Mouse (Mus musculus): ENCODE data around the gene Antxr1.
"Not testable (repeated sequence)": the region's sequence is repeated elsewhere in the genome, so short reads cannot be mapped to it uniquely, and the experiment has no call there.

The Antxr1 gene

DNA sequence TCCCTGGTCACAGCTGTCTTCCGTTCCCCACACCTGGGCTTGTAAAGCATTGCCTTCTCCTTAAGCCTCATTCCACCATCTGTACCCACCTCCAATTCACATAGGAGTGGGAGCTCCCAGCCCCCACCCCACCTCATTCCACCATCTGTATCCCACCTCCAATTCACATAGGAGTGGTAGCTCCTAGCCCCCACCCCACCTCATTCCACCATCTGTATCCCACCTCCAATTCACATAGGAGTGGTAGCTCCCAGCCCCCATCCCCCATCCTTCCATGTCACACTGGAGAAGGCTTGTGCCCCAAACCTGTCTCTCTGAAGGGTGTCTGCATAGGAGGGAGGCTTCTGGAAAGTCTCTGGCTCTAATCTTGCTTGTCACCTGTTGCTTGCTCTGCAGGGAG lies 232.3 kb downstream of the Antxr1 start:
- in situ Hi-C loops (cut with MboI, MseI), result loop anchor here (5.0 kb wide), 1 partner anchor 224 kb away; no protein-coding TSS in a partner anchor

GRCm38 (mm10) chr6:87102421-87102911 lies 233.2 kb downstream of the Antxr1 start:
- in situ Hi-C loops (cut with MboI, MseI), result loop anchor here (5.0 kb wide), 1 partner anchor 225 kb away; no protein-coding TSS in a partner anchor

GRCm38 (mm10) chr6:87101955-87102353 lies 233.7 kb downstream of the Antxr1 start:
- in situ Hi-C loops (cut with MboI, MseI), result loop anchor here (5.0 kb wide), 1 partner anchor 225 kb away; no protein-coding TSS in a partner anchor

- in situ Hi-C loops (cut with MboI, MseI), result loop anchor here (5.0 kb wide), 1 partner anchor 226 kb away; no protein-coding TSS in a partner anchor
These were observed 234.2 kb downstream of the Antxr1 start for GRCm38 (mm10) chr6:87101281-87101954.

DNA sequence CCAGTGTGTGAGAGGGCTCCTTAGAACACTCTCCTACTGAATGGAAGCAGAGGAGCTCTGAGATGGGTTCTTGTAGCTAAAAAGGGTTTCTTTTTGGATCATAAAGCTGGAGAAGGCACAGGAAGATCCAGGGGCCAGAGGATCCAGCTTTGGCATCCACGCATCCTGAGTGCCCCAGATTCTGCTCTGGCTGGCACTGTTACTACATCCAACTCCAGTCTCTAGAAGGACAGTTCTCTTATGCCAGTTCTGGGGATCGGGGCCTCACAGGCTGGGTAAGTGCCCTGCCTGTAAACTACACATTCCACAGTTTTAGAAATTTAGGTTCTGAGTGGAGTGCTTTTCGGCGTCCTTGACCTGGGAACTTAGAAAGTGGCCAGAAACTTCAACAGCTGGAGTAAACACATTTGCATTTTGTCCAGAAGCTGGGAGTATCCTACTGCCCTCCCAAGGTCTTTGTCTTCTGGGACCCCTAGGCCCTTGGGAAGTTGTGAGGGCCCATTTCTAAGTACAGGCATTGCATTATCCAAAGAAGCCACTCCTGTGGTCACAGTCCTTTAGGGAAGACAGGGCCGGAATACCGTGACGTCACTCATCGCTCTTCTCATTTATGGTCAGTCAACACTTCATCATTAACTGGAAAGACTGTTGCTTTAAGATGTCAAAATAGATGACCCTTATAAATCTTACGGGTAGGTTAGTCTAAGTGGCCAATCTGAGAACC lies 235.2 kb downstream of the Antxr1 start:
- in situ Hi-C loops (cut with MboI, MseI), result loop anchor here (5.0 kb wide), 1 partner anchor 227 kb away; no protein-coding TSS in a partner anchor

DNA sequence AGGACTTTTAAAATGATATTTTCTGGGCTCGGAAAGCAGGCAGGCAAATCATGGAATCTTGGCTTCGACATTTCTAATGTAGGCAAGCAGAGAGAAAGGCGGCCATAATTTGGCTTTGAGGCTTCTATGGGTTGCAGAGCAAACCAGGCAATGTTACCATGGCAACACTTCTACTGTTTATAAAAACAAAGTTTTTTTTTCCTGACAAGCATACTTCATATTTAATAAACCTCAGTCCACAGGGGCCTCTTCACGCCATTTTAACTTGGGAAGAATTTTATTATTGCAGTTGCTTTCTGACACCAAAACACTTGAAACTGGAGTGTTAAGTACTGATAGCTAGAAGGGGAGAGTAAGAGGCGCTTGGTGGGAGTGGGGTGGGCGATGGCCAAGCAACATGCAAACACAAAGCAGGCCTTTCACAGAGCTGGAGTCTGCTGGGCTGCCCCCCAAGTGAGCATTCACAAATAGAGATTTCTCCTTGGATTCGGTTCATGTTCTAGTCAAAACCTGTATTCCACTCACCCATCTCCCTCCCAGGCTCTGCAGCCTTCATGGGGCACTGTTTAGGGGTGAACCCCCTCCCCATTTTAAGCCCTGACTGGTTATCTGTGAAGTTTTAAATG lies 235.8 kb downstream of the Antxr1 start:
- in situ Hi-C loops (cut with MboI, MseI), result loop anchor here (5.0 kb wide), 1 partner anchor 228 kb away; no protein-coding TSS in a partner anchor

- in situ Hi-C loops (cut with MboI, MseI), result no loop called here
These were observed 236.4 kb downstream of the Antxr1 start for GRCm38 (mm10) chr6:87099261-87099660.

DNA sequence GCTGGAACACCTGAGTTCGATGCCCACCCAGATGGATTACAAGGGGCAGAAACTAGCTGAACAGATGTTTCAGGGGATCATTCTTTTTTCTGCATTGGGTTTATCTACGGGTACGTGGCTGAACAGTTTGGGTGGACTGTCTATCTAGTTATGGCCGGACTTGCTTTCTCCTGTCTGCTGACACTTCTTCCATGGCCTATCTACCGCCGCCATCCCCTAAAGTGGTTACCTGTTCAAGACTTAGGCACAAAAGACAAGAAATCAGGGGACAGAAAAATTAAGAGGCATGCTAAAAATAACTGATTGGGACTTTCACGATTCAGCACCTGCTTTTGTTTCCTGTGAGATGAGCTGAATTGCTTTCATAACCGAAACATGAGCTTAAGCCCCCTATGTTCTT lies 242.0 kb downstream of the Antxr1 start:
- in situ Hi-C loops (cut with MboI, MseI), result not testable (repeated sequence)

DNA sequence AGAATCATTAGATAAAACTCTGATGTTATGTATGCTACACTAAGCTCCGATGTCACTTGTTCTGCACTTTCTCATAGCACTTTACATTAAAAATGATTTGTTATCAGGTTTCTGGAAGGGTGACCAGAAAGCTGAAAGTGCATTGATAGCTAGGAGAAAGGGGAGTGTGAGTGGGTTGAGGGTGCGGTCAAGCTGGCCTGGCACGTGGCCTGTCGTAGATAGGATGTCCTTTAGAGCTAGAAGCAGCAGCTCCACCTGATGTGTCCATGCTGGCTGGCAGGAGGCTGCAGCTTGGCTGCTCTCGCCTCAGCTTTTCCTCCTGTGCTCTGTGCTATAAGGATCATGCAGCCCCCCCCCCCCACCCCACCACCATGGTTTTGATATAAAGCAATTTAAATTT lies 243.1 kb downstream of the Antxr1 start:
- in situ Hi-C loops (cut with MboI, MseI), result no loop called here

- in situ Hi-C loops (cut with MboI, MseI), result no loop called here
These were observed 244.7 kb downstream of the Antxr1 start for GRCm38 (mm10) chr6:87090877-87091276.

DNA sequence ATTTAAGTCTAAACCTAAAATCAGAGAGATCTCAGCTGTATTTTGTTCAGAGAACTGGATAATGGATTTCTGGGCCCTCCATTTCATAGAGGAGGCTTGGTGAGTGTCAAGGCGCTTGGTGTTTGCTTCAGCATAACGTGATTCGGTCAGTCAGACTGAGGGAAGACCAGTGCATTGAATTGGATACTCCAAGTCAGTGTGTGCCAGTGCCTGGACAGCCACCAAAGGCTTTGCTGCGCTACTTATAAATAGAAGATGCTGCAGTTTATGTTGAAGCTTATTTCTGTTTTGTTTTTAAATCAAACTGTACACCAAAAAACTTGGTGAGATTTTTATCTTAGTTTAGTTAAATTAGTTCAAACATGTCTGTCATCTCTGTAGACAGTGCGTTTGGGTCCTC lies 247.3 kb downstream of the Antxr1 start:
- in situ Hi-C loops (cut with MboI, MseI), result no loop called here

DNA sequence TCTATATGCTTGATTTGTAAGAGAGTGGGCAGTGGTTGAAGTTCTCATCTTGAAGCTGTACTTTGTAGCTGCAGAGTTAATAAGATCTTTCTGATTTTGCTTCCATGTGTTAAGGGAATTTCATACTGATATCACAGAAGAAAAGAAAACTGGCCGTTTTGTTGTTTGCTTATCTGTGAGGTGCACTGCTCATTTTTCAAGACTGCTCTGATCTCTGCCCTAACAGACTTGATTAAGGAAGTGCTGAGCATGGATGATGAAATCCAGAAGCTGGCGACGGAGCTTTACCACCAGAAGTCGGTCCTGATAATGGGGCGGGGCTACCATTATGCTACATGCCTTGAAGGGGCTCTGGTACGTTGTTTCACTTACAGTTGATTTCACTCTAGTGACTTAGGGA lies 250.6 kb downstream of the Antxr1 start:
- in situ Hi-C loops (cut with MboI, MseI), result no loop called here
